Mouse (Mus musculus): Measurements from ENCODE around the gene Gm10591.
"Not testable (repeated sequence)": the region's sequence is repeated elsewhere in the genome, so short reads cannot be mapped to it uniquely, and the experiment has no call there.

Gene Gm10591

GRCm38 (mm10) chr4:42611895-42612294 lies at the start of gene Gm10591:
Gene Gm10591 (plus strand): TSS chr4:42612195.
- not testable (repeated sequence) for DNase-seq (ENCODE audit: low spot score in 2 of 2)

GRCm38 (mm10) chr4:42629419-42629818 lies 17.4 kb downstream of the Gm10591 start, which contains the start of gene Gm2564:
Gene Gm2564 (plus strand): TSS chr4:42629719.
- DNase-seq (ENCODE audit: low spot score in 2 of 2): not testable (repeated sequence)

- DNase-seq (ENCODE audit: low spot score in 2 of 2): not testable (repeated sequence)
Observed at GRCm38 (mm10) chr4:42654951-42655350, 43.0 kb downstream of the Gm10591 start, which contains the start of gene Ccl27b. Gene Ccl27b (plus strand): TSS chr4:42655251.

GRCm38 (mm10) chr4:42661793-42662192 lies 49.8 kb downstream of the Gm10591 start, which contains the start of gene Il11ra2:
Gene Il11ra2 (minus strand): TSS chr4:42661893.
- not testable (repeated sequence) for DNase-seq (ENCODE audit: low spot score in 2 of 2)

All from natural killer cell, adult 2 months (primary cell).